Mouse (Mus musculus) spleen, postnatal 10 days (tissue): ENCODE measurements around the gene Fut1.

Source experiments
- DNase-seq, 2 experiments: peaks; one replicate each; pipeline ENCODE4 v3.0.0; 2021 to 2022; ENCODE audit warnings: low spot score in 2 of 2

The Fut1 gene

DNA sequence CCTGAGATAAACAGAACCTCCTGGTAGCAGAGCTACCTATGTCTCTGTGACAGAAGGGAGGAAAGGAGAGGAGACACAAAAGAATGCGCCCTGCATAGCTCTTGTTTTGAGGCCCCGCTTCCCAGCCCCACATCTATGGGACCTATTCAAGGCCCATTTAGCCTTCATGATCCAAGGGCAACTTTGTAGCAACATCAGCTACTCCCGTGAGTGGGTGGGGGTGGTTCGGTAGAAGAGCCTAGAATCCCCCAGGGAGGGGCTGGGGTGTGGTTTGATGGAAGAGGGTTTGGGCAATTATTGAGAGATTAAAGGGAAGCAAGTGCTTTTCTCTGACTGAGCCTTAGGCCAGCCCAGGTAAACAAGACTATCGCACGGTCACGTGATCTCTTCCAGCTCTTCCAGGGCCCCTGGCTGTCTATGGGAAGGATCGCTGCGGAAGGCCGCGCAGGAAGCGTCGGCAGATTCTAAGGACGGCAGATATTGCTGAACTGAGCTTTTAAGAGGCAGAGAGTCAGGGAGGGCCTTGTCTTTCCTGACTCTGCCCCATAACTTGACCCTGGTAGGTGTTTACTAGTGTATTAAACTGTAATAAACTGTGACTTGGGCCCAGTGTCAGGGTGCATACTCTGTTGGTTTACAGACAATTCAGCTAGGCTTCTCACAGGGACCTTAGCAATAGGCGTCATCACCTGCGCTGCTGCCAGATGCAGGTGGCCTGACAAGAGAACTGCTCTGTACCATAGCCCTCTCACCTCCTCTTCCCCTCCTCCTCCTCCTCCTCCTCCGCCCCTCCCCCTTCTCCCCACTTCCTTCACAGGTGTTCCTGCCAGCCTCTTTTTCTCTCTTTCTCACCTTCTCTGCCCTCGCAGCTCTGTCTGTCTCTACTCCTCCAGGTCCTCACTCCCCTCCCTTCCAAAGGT is 17.9 kb upstream of the Fut1 start:
- DNase-seq = no peak

- no peak for DNase-seq
Measured at GRCm38 (mm10) chr7:45605704-45606289, 11.3 kb upstream of the Fut1 start.

DNA sequence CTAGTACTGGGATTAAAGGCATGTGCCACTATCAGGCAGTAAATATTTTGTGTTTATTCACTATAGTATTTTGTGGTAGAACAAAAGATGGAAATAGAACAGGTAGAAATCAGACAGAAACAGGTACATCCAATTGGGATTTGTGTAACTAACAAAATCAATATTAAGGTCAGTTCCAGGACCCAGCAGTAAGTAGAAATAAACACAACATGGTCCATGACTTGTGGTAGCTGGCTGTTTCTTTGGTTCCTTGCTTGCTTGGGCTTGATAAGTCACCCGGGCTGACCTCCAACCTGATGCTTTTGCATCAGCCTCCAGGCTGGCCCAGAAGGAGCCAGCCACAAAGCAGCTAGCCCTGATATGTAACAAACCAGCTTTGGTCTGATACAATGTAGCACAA is 7.6 kb upstream of the Fut1 start:
- DNase-seq = no peak

- no peak for DNase-seq
Measured at GRCm38 (mm10) chr7:45616277-45616676, 812 bp upstream of the Fut1 start.

- no peak for DNase-seq
Measured at GRCm38 (mm10) chr7:45618316-45618715, 1.2 kb downstream of the Fut1 start.

- no peak for DNase-seq
Measured at GRCm38 (mm10) chr7:45619592-45619991, 2.5 kb downstream of the Fut1 start.

- peak in 1 of 2 experiments; percentile 62 for DNase-seq
Measured at GRCm38 (mm10) chr7:45621443-45621842, 4.4 kb downstream of the Fut1 start, which contains the start of gene Izumo1. Gene Izumo1, plus strand, starts transcription at chr7:45621811.

- DNase-seq = no peak
Measured at GRCm38 (mm10) chr7:45623507-45623906, 6.4 kb downstream of the Fut1 start.

DNA sequence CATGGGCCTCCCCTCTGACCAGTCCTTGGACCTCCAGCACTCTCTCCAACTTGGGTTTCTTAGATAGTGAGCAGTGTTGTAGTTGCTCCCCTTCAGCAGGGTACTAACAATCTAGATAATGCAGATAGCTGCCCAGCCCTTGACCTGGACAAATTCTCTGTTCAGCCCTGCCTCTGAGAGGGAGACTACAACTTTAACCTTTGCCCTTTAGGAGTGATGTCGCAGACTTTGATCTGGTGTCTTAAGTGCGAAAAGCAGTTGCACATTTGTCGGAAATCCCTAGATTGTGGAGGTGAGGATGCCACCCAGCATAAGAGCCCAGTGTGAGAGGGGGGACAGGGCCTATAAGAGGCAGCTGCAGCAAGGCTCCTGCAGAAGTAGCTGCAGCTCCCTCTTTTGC is 7.6 kb downstream of the Fut1 start:
- no peak for DNase-seq

DNA sequence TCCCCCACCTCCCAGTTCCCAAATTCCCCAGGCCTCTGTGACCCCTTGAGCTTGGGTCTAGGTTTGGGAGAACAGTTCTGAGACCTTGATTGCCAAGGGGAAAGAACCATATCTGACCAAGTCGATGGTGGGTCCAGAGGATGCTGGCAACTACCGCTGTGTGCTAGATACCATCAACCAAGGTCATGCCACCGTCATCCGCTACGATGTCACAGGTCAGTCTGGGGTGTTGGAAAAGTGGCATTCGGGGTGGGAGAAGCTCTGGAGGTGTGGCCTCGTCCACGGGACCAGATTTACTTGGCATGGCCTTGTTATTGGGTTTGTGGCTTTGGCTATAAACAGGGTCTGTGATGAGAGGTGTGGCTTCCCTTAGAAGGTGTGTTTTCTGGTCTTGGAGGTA is 8.4 kb downstream of the Fut1 start:
- no peak for DNase-seq

DNA sequence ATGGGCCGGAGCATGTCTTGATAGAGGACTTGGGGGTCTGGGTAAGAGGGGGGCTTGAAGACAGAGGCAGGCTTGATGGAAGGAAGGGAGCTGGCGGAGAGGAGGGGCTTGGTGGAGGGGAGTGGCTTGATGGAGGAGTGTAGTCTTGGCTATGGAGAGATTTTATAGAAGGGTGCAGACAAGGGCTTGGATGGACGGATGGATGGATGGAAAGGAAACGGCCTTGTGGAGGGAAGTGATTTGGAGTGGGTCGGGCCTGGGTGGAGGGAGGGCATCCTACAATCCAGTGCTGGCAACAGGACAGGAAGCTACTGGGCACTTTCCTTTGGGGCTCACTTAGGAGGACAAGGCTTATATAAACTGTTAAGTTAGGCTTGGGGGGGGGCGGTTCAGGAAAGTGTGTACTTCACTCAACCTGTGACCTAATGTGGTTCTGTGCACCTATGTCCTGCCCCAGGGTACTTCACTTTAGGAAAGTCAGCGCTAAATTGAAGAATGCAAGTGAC is 9.5 kb downstream of the Fut1 start:
- DNase-seq = no peak

DNA sequence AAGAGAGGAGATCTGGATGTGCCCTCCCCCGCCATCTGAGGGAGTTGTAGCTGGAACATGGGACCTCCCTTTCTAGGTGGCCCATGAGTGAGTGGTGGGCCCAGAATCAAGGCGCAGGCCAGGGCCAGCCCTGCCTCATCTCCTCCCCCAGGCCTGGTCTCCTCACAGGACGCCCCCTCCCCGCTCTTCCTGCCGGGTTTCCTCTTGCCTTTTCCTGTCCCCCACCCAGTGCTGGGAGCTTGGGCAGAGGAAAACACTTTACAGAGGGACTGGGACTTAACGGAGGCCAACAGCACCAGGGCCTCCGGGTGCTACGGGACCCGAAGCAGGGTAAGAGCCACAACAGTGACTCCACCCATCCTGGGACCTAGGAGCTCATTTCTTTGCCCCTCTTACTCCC is 10.2 kb downstream of the Fut1 start, which contains the start of gene Rasip1:
Gene Rasip1 (plus strand): TSS at position 228 of the 400 bp plus-strand sequence.
- no peak for DNase-seq

DNA sequence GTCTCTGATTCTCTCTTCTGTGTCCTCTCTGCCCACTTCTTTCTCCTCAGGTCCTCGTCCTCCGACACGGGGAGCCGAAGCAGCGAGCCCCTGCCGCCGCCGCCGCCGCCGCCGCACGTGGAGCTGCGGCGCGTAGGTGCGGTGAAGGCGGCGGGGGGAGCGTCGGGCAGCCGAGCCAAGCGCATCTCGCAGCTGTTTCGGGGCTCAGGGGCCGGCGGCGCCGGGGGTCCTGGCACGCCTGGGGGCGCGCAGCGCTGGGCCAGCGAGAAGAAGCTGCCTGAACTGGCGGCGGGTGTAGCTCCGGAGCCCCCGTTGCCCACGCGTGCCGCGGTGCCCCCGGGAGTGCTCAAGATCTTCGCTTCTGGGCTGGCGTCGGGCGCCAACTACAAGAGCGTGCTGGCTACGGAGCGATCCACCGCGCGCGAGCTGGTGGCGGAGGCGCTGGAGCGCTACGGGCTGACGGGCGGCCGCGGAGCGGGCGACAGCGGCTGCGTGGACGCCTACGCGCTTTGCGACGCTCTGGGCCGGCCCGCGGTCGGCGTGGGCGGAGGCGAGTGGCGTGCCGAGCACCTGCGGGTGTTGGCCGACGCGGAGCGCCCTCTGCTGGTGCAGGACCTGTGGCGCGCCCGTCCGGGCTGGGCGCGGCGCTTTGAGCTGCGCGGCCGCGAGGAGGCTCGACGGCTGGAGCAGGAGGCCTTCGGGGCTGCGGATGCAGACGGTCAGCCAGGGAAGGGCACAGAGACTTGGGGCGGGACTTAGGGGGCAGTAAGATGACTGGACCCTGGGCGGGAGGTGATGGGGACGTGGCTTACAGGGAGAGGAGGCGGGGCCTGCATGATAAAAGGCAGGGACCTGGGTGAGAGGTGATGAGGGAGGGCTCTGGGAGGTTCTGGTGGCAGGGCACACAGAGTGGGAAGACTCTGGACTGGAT is 11.5 kb downstream of the Fut1 start:
- DNase-seq = peak; percentile 78 to 91

- no peak for DNase-seq
Measured at GRCm38 (mm10) chr7:45630064-45630907, 13.2 kb downstream of the Fut1 start.

DNA sequence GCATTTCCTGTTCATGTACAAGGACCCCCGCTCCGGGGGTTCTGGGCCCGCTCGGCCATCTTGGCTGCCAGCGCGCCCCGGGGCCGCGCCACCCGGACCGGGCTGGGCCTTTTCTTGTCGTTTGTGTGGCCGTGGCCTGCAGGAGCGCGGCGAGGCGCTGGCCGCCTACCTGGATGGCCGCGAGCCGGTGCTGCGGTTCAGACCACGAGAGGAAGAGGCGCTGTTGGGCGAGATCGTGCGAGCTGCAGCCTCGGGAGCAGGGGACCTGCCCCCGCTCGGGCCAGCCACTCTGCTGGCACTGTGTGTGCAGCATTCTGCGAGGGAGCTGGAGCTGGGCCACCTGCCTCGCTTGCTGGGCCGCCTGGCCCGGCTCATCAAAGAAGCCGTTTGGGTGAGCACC is 15.4 kb downstream of the Fut1 start:
- no peak for DNase-seq

DNA sequence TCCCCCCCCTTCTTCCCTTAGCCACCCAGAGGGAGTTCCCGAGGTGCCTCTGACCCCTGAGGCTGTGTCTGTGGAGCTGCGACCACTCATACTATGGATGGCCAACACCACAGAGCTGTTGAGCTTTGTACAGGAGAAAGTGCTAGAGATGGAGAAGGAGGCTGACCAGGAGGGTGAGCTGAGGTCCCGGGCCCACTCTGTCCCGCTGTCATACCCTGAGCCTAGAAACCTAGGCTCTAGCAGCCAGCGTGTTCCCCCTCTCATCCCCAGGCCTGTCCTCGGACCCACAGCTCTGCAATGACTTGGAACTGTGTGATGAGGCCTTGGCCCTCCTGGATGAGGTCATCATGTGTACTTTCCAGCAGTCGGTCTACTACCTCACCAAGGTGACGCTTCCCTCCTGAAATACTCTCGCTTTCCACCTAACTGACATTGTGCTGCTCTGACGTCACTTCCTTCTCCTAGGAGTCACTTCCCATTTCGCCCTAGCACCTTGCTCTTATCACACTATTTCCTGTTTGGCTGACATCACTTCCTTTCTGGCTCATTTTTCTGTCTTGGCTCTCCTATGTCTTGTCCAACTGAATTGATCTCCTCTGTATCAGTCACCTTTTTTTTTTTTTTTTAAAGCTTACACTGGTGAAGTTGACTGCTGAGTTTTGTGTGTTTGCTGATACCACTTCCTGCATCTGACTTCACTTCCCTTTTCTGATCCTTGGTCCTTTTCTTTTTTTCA is 18.0 kb downstream of the Fut1 start:
- DNase-seq = no peak

DNA sequence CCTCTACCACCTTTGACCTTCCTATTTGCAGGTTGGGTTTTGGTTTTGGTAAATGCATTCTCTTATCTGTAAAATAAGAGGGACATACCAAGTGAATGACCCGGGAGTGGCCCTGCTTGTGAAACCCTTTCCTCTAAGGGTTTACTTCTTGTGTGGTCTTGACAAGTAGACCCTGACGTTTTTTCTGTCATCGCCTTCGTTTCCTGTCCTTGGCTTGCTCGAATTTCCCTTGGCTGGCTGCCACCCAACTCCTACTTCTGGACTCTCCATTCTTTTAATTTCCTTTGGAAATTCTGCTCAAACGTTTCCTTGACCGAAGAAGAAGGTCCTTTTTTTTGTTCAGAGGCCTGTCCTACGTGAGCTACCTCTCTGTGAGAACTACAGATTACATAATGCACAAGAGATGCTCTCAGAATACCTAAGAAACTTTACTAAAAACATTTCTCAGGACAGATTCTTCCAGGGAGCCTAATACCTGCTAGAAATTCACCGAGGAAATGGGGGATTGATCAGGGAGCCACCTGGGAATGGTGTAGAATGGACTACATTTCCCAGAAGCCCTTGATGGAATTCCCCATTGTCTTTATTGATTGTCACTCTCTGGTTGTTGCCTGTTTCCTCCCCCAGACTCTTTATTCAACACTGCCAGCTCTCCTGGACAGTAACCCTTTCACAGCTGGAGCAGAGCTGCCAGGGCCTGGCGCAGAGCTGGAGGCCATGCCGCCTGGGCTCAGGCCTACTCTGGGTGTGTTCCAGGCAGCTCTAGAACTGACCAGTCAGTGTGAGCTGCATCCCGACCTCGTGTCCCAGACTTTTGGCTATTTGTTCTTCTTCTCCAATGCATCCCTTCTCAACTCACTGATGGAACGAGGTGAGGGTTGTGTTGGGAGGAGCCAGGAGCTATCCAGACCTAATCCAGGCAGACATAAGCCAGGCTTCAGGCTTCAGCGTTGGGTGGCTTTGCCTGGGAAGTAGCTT is 18.9 kb downstream of the Fut1 start:
- no peak for DNase-seq

GRCm38 (mm10) chr7:45637710-45638109 is 20.6 kb downstream of the Fut1 start:
- no peak for DNase-seq
